Mouse (Mus musculus) lung, postnatal 10 days (tissue): Measurements from ENCODE around the gene Asphd2.
A peak's percentile ranks its signal among the peaks of the same experiment; 100 is the strongest.

Source experiments
- DNase-seq: peaks from one replicate; pipeline ENCODE4 v3.0.0; 2021

The Asphd2 gene

GRCm38 (mm10) chr5:112346211-112346965 is 48.3 kb downstream of the Asphd2 start:
- DNase-seq, result no peak

GRCm38 (mm10) chr5:112344092-112344960 is 50.3 kb downstream of the Asphd2 start:
- DNase-seq, result no peak

DNA sequence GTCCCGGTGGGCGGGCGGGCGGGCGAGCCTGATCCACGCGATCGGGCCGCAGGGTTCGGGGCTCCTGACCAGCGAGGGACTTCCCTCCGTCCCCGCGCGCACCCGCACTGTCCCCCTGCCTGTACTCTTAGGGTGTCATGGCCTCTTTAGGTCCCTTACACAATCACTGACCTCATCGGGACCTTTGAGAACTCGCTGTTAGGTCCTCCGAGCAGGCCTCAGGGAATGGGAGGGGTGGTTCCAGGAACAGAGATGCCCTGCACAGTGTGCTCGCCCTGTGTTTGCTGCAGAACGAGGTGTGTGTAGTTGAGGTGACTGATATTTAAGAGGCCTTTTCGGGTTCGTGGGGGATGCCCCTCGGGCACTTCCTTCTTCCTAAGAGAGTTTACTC is 51.5 kb downstream of the Asphd2 start:
- DNase-seq, result no peak

DNA sequence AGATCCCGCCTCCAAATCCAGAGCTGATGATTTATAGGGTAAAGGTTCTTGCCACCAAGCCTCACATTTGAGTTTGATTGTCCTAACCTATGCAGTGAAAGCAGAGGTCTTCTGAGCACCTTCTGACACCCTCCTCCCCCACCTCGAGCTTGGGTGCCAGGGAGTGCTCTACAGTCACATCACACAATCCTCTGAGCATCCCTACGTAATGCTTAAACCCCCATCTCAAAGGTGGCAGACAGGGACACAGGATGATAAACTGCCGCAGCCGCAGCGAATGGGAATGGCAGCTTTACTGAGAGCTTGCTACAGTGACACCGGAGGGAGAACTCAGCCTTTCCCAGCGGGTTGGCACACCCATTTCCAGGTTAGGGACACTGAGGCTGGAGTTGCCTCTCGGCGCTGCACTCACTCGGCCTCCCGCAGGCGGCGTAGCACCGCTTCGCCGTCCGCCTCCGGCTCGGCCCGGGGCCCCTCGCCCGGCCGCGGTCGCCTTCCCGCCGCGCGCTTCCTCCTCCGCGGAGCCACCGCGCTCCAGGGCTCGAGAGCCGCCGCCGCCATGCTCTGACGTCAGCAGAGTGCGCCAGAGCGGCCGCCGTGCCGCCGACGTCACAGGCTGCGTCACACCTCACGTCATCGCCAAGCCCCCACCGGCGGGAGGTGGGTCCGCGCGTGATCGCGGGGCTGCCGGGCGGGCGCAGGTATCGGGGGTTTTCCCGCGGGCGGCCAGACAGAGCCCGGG is 52.0 kb downstream of the Asphd2 start, which contains the start of the genes Srrd and Hps4:
Gene Srrd (minus strand): TSS at position 578 of the 742 bp plus-strand sequence.
Gene Hps4 (plus strand): TSS at position 621 of the 742 bp plus-strand sequence.
- peak; percentile 86 for DNase-seq

- DNase-seq, result no peak
These were observed 55.5 kb downstream of the Asphd2 start for GRCm38 (mm10) chr5:112339215-112339614.

DNA sequence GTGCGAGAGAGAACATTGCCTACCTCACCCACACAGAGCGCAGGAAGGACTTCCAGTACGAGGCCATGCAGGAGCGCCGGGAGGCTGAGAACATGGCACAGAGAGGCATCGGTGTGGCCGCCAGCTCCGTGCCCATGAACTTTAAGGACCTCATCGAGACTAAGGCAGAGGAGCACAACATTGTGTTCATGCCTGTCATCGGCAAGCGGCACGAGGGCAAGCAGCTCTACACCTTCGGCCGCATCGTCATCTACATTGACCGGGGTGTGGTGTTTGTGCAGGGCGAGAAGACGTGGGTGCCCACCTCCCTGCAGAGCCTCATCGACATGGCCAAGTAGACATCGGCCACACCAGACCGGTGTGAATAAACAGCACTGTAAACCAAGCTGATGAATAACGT is 57.7 kb downstream of the Asphd2 start:
- no peak for DNase-seq

- DNase-seq, result peak; percentile 62
These were observed 59.2 kb downstream of the Asphd2 start for GRCm38 (mm10) chr5:112335473-112335872.
